Mouse (Mus musculus) layer of hippocampus, postnatal 25 days (tissue): ENCODE results near the gene Riok1. TPM values are rescaled to one million over a fixed set of nuclear protein-coding genes. Genes with fewer than 3 reads are reported as not detected.

Experiments used
- microRNA-seq, 2 experiments: library from miRNA; unstranded; fragments of <30 nt; microRNA quantifications; one replicate each; pipeline ENCODE4 v1.2.0; 2021
- total RNA-seq, 2 experiments: library from RNA; stranded (reverse); gene quantifications; 2 replicates each; pipeline ENCODE4 v1.2.3; 2021

Riok1 gene
- total RNA-seq, 2 experiments from 2014 or later: 17.8 to 22.9 TPM

Small RNA genes within 50 kb of the gene (microRNA-seq; reads per million reads assigned to microRNA genes)
- gene Gm27387: 0 reads per million in 2 experiments

Other genes with a start within 250 kb of the Riok1 start
- gene Ssr1, start 42.8 kb upstream of the Riok1 start, total RNA-seq: 10 to 100 TPM; 80.0 to 81.9 TPM
- 1 to 10 TPM; 3.2 to 4.1 TPM for gene Cage1, start 74 bp downstream of the Riok1 start, total RNA-seq
- gene Dsp, start 114.3 kb downstream of the Riok1 start, total RNA-seq: 10 to 100 TPM; 11.5 to 14.2 TPM
- gene Snrnp48, start 167.9 kb downstream of the Riok1 start, total RNA-seq: 10 to 100 TPM; 19.0 to 25.2 TPM